Mouse (Mus musculus) MEL (cell line): ENCODE data around the gene Col11a2. TPM values are rescaled to one million over a fixed set of nuclear protein-coding genes. Genes with fewer than 3 reads are reported as not detected.

Experiments used
- DNase-seq: peaks from one replicate; pipeline ENCODE4 v3.0.0; 2011; ENCODE audit warnings: low read depth, low spot score
- H3K27ac ChIP-seq: 2 replicates; pipeline ENCODE4 v1.5.1; 2012; ENCODE audit warnings: low read depth, mild to moderate bottlenecking, control low read depth, low read length, moderate library complexity; ENCODE audit not compliant: control insufficient read depth
- H3K27me3 ChIP-seq, 2 experiments: fragments of 150-350 bp in 1 of 2; sonication (generic) in 1 of 2; 2 replicates each; pipeline ENCODE4 v1.6.1; 2012; ENCODE audit warnings: low read length in 2 of 2, mild to moderate bottlenecking in 2 of 2, improper control_type of control experiment in 1 of 2, moderate library complexity in 1 of 2; ENCODE audit not compliant: insufficient read depth in 2 of 2, control insufficient read depth in 1 of 2
- H3K36me3 ChIP-seq, 2 experiments: 2 replicates each; pipeline ENCODE4 v1.6.1; 2012 to 2014; ENCODE audit warnings: low read length in 2 of 2, improper control_type of control experiment in 1 of 2, inconsistent platforms in 1 of 2, mild to moderate bottlenecking in 1 of 2; ENCODE audit not compliant: insufficient read depth in 2 of 2, control insufficient read depth in 1 of 2
- H3K4me1 ChIP-seq, 2 experiments: fragments of 150-350 bp in 1 of 2; sonication (generic) in 1 of 2; 2 replicates each; pipeline ENCODE4 v1.6.1; 2012; ENCODE audit warnings: low read length in 2 of 2, improper control_type of control experiment in 1 of 2, mild to moderate bottlenecking in 1 of 2; ENCODE audit not compliant: insufficient read depth in 2 of 2, control insufficient read depth in 1 of 2
- H3K4me3 ChIP-seq, 2 experiments: fragments of 150-350 bp in 1 of 2; sonication (generic) in 1 of 2; 2 replicates each; pipeline ENCODE4 v1.5.1; 2012; ENCODE audit warnings: low read depth in 2 of 2, low read length in 2 of 2, mild to moderate bottlenecking in 2 of 2, moderate library complexity in 2 of 2, control low read depth in 1 of 2, improper control_type of control experiment in 1 of 2; ENCODE audit not compliant: control insufficient read depth in 1 of 2, insufficient read depth in 1 of 2
- H3K79me2 ChIP-seq: 2 replicates; pipeline ENCODE4 v1.6.1; 2012; ENCODE audit warnings: mild to moderate bottlenecking, low read length, moderate library complexity; ENCODE audit not compliant: control insufficient read depth, poor library complexity, insufficient read depth
- H3K9ac ChIP-seq: 2 replicates; pipeline ENCODE4 v1.6.1; 2012; ENCODE audit warnings: low read depth, mild to moderate bottlenecking, control low read depth, low read length, moderate library complexity; ENCODE audit not compliant: control insufficient read depth, poor library complexity, severe bottlenecking
- H3K9me3 ChIP-seq: fragments of 150-350 bp; sonication (generic); replicated peaks from 2 replicates; pipeline ENCODE4 v1.6.1; 2012; ENCODE audit warnings: mild to moderate bottlenecking, low read length, improper control_type of control experiment, moderate library complexity; ENCODE audit not compliant: insufficient read depth
- BHLHE40 ChIP-seq: IDR thresholded peaks from 2 replicates; pipeline ENCODE4 v1.6.1; 2012; ENCODE audit warnings: low read depth, mild to moderate bottlenecking, inconsistent platforms, low read length, improper control_type of control experiment, borderline replicate concordance
- CHD1 ChIP-seq: IDR thresholded peaks from 2 replicates; pipeline ENCODE4 v1.6.1; 2012; ENCODE audit warnings: low read depth, mild to moderate bottlenecking, inconsistent platforms, low read length, improper control_type of control experiment
- CHD2 ChIP-seq: IDR thresholded peaks from 2 replicates; pipeline ENCODE4 v1.6.1; 2011; ENCODE audit warnings: low read length, improper control_type of control experiment
- CTCF ChIP-seq, 3 experiments: IDR thresholded peaks in 2 of 3; conservative IDR thresholded peaks in 1 of 3; 2 replicates each; pipeline ENCODE4 v1.5.1; 2011 to 2012; ENCODE audit warnings: low read length in 3 of 3, low read depth in 2 of 3, mild to moderate bottlenecking in 2 of 3, improper control_type of control experiment in 1 of 3, inconsistent platforms in 1 of 3, mixed read lengths in 1 of 3, moderate library complexity in 1 of 3; ENCODE audit not compliant: control insufficient read depth in 1 of 3, insufficient read depth in 1 of 3, poor library complexity in 1 of 3, severe bottlenecking in 1 of 3
- ELF1 ChIP-seq: IDR thresholded peaks from 2 replicates; pipeline ENCODE4 v1.6.1; 2014; ENCODE audit warnings: low read depth, mild to moderate bottlenecking, inconsistent platforms, low read length, improper control_type of control experiment, moderate library complexity
- EP300 ChIP-seq, 2 experiments: IDR thresholded peaks; 2 replicates each; pipeline ENCODE4 v1.6.1; 2011; ENCODE audit warnings: improper control_type of control experiment in 2 of 2, low read length in 2 of 2, low read depth in 1 of 2, mild to moderate bottlenecking in 1 of 2
- ETS1 ChIP-seq: IDR thresholded peaks from 2 replicates; pipeline ENCODE4 v1.6.1; 2012; ENCODE audit warnings: low read depth, mild to moderate bottlenecking, inconsistent platforms, low read length, improper control_type of control experiment, moderate library complexity
- GABPA ChIP-seq: IDR thresholded peaks from 2 replicates; pipeline ENCODE4 v1.6.1; 2012; ENCODE audit warnings: low read depth, mild to moderate bottlenecking, inconsistent platforms, low read length, improper control_type of control experiment, moderate library complexity
- GATA1 ChIP-seq: IDR thresholded peaks from 2 replicates; pipeline ENCODE4 v1.6.1; 2011; ENCODE audit warnings: low read depth, low read length, improper control_type of control experiment
- HCFC1 ChIP-seq: IDR thresholded peaks from 2 replicates; pipeline ENCODE4 v1.6.1; 2012; ENCODE audit warnings: low read depth, mild to moderate bottlenecking, inconsistent platforms, low read length, improper control_type of control experiment, moderate library complexity
- KAT2A ChIP-seq: conservative IDR thresholded peaks from 2 replicates; pipeline ENCODE4 v1.6.1; 2012; ENCODE audit warnings: low read depth, low read length, improper control_type of control experiment, inconsistent platforms
- MAX ChIP-seq: IDR thresholded peaks from 2 replicates; pipeline ENCODE4 v1.6.1; 2011; ENCODE audit warnings: low read length, improper control_type of control experiment
- MAZ ChIP-seq: IDR thresholded peaks from 2 replicates; pipeline ENCODE4 v1.6.1; 2012; ENCODE audit warnings: low read depth, mild to moderate bottlenecking, inconsistent platforms, low read length, improper control_type of control experiment
- MXI1 ChIP-seq: IDR thresholded peaks from 2 replicates; pipeline ENCODE4 v1.6.1; 2011; ENCODE audit warnings: mild to moderate bottlenecking, low read depth, low read length, improper control_type of control experiment
- MYB ChIP-seq: IDR thresholded peaks from 2 replicates; pipeline ENCODE4 v1.6.1; 2011; ENCODE audit warnings: mild to moderate bottlenecking, low read depth, low read length, improper control_type of control experiment
- NELFE ChIP-seq: IDR thresholded peaks from 2 replicates; pipeline ENCODE4 v1.6.1; 2011; ENCODE audit warnings: low read depth, low read length, improper control_type of control experiment
- NRF1 ChIP-seq: IDR thresholded peaks from 2 replicates; pipeline ENCODE4 v1.6.1; 2014; ENCODE audit warnings: low read depth, mild to moderate bottlenecking, inconsistent platforms, low read length, improper control_type of control experiment, moderate library complexity; ENCODE audit not compliant: poor library complexity, insufficient read depth, severe bottlenecking
- POLR2A ChIP-seq, 2 experiments: IDR thresholded peaks; 2 replicates each; pipeline ENCODE4 v1.6.1; 2011 to 2012; ENCODE audit warnings: low read length in 2 of 2, mild to moderate bottlenecking in 2 of 2, control low read depth in 1 of 2, improper control_type of control experiment in 1 of 2, low read depth in 1 of 2, moderate library complexity in 1 of 2; ENCODE audit not compliant: control insufficient read depth in 1 of 2, insufficient read depth in 1 of 2, poor library complexity in 1 of 2
- POLR2AphosphoS2 ChIP-seq: IDR thresholded peaks from 2 replicates; pipeline ENCODE4 v1.6.1; 2011; ENCODE audit warnings: low read length, improper control_type of control experiment
- RAD21 ChIP-seq: IDR thresholded peaks from 2 replicates; pipeline ENCODE4 v1.6.1; 2011; ENCODE audit warnings: mild to moderate bottlenecking, low read depth, low read length, improper control_type of control experiment
- RCOR1 ChIP-seq: IDR thresholded peaks from 2 replicates; pipeline ENCODE4 v1.6.1; 2012; ENCODE audit warnings: low read depth, mild to moderate bottlenecking, inconsistent platforms, low read length, improper control_type of control experiment
- SIN3A ChIP-seq: IDR thresholded peaks from 2 replicates; pipeline ENCODE4 v1.6.1; 2012; ENCODE audit warnings: low read length, improper control_type of control experiment, inconsistent platforms
- SMC3 ChIP-seq: IDR thresholded peaks from 2 replicates; pipeline ENCODE4 v1.6.1; 2011; ENCODE audit warnings: low read depth, low read length, improper control_type of control experiment
- TAL1 ChIP-seq: IDR thresholded peaks from 2 replicates; pipeline ENCODE4 v1.6.1; 2012; ENCODE audit warnings: mild to moderate bottlenecking, inconsistent platforms, low read length, moderate library complexity, mixed read lengths
- TBP ChIP-seq: IDR thresholded peaks from 2 replicates; pipeline ENCODE4 v1.8.0; 2011; ENCODE audit warnings: low read depth, low read length, improper control_type of control experiment
- TCF12 ChIP-seq: IDR thresholded peaks from 2 replicates; pipeline ENCODE4 v1.6.1; 2014; ENCODE audit warnings: low read depth, mild to moderate bottlenecking, inconsistent platforms, low read length, improper control_type of control experiment, moderate library complexity
- USF1 ChIP-seq: IDR thresholded peaks from 2 replicates; pipeline ENCODE4 v1.6.1; 2014; ENCODE audit warnings: low read depth, mild to moderate bottlenecking, inconsistent platforms, low read length, improper control_type of control experiment, moderate library complexity
- USF2 ChIP-seq, 2 experiments: IDR thresholded peaks; 2 replicates each; pipeline ENCODE4 v1.6.1; 2011 to 2012; ENCODE audit warnings: improper control_type of control experiment in 2 of 2, low read length in 2 of 2, borderline replicate concordance in 1 of 2, inconsistent platforms in 1 of 2, low read depth in 1 of 2, mild to moderate bottlenecking in 1 of 2; ENCODE audit not compliant: insufficient read depth in 1 of 2
- ZC3H11A ChIP-seq: IDR thresholded peaks from 2 replicates; pipeline ENCODE4 v1.6.1; 2012; ENCODE audit warnings: low read depth, mild to moderate bottlenecking, inconsistent platforms, low read length, improper control_type of control experiment
- ZKSCAN1 ChIP-seq: IDR thresholded peaks from 2 replicates; pipeline ENCODE4 v1.6.1; 2012; ENCODE audit warnings: low read depth, mild to moderate bottlenecking, inconsistent platforms, low read length, improper control_type of control experiment, moderate library complexity
- ZNF384 ChIP-seq: IDR thresholded peaks from 2 replicates; pipeline ENCODE4 v1.6.1; 2012; ENCODE audit warnings: low read depth, mild to moderate bottlenecking, inconsistent platforms, low read length, improper control_type of control experiment
- polyA plus RNA-seq, 2 experiments: library from polyadenylated mRNA; stranded (reverse) in 1 of 2; unstranded in 1 of 2; fragments of >175 nt in 1 of 2; fragments of >200 nt in 1 of 2; gene quantifications; 2 replicates each; pipeline versions ENCODE4 v1.2.1 to v1.2.4; 2012; ENCODE audit warnings: low replicate concordance in 2 of 2, low read depth in 1 of 2; ENCODE audit not compliant: insufficient read length in 2 of 2, insufficient read depth in 1 of 2, missing spikeins in 1 of 2
- total RNA-seq: library from RNA; depleted of rRNA; stranded (reverse); fragments of 300-350 nt; gene quantifications from 2 replicates; pipeline ENCODE4 v1.2.3, GENCODE M21; 2012

The Col11a2 gene
- total and polyA plus RNA-seq, 3 experiments: 4.6 to 14.5 TPM; not detected in 1

DNA sequence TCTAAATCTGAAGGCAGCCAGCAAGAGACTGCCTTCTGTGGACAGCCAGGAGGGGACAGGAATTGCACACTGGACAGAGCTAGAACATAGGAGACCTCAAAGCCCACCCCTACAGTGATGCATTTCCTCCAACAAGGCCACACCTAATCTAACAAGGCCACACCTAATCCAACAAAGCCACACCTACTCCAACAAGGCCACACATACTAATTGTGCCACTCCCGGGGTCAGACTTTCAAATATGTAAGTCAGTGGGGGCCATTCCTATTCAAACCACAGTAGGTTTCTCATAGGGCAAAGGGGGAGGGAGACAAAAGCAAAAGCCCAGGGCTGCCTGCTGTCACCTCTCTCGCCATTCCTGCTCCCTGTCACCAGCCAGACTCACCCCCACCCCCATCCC lies 48.1 kb downstream of the Col11a2 start:
- no peak overlapping the region; a peak in 1 of 4 replicates for H3K4me3 ChIP-seq
- H3K27ac ChIP-seq: peak overlapping the region; percentile 67
- H3K36me3 ChIP-seq: peaks cover 0 to 6% of the 10 kb centered on the region in 2 experiments; a peak in 2 of 4 replicates
- H3K9me3 ChIP-seq: no peaks in the 10 kb centered on the region
- DNase-seq: peak; percentile 66
- no peak overlapping the region; the same call in 1 of the 2 replicates for H3K9ac ChIP-seq
- H3K79me2 ChIP-seq: no peaks in the 10 kb centered on the region; the same call in 1 of the 2 replicates
- no peak for TF ChIP-seq USF1
- no peak for TF ChIP-seq TAL1
- TF ChIP-seq ELF1: no peak
- TF ChIP-seq GABPA: no peak
- no peak for TF ChIP-seq CTCF (IDR thresholded peaks at IDR 0.05 in 2 of 3, conservative IDR thresholded peaks at IDR 0.05 in 1 of 3; ENCODE audit: control insufficient read depth in 1 of 3, insufficient read depth in 1 of 3, low read depth in 2 of 3, low read length in 3 of 3, poor library complexity in 1 of 3, severe bottlenecking in 1 of 3)
- TF ChIP-seq BHLHE40: no peak
- TF ChIP-seq MAZ: no peak
- no peak for TF ChIP-seq NRF1
- no peak for TF ChIP-seq CHD2
- no peak for TF ChIP-seq USF2 (IDR thresholded peaks at IDR 0.05; ENCODE audit: borderline replicate concordance in 1 of 2, insufficient read depth in 1 of 2, low read depth in 1 of 2, low read length in 2 of 2)
- TF ChIP-seq ZC3H11A: no peak
- no peak for TF ChIP-seq POLR2AphosphoS2
- no peak for TF ChIP-seq TBP
- TF ChIP-seq TCF12: no peak
- TF ChIP-seq SMC3: no peak
- TF ChIP-seq ZNF384: no peak
- peaks cover 7 to 19% of the 10 kb centered on the region in 2 experiments for H3K4me1 ChIP-seq
- no peaks in the 10 kb centered on the region for H3K27me3 ChIP-seq

DNA sequence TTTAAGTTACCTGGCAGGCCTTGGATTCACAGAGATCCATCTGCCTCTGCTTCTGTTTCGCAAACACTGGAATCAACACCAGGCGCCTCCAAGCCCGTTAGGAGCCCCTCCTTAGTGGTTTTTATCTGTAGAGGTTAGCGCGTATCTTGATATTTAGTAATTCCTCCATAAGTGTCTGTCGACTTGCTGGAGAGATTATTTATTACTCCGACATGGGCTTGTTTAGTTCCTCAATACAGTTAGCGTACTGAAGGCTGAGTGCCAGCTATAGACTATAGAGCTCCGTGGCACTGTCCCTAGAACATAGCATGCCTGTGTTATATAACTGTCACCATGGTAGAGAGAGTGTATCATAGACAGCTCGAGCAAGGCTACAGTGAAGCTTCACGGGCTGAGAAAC lies 48.9 kb downstream of the Col11a2 start:
- peak overlapping the region; percentile 96 for H3K27ac ChIP-seq
- peak; percentile 80 to 86 for TF ChIP-seq EP300 (IDR thresholded peaks at IDR 0.05; ENCODE audit: low read depth in 1 of 2, low read length in 2 of 2)
- TF ChIP-seq TCF12: peak; percentile 74
- peak; percentile 77; the same call in 1 of the 2 replicates for TF ChIP-seq TBP
- 0 out of 2 replicates have a peak, but pooled peaks have one; percentile 46 for TF ChIP-seq CHD1
- TF ChIP-seq POLR2A (IDR thresholded peaks at IDR 0.05; ENCODE audit: control insufficient read depth in 1 of 2, insufficient read depth in 1 of 2, low read depth in 1 of 2, low read length in 2 of 2, poor library complexity in 1 of 2): peak in 1 of 2 experiments; percentile 50; a peak in 2 of 4 replicates
- TF ChIP-seq ETS1: peak; percentile 85
- no peak for TF ChIP-seq ZC3H11A
- peak; percentile 85 for TF ChIP-seq MAZ
- TF ChIP-seq TAL1: no peak
- peak; percentile 44; the same call in 1 of the 2 replicates for TF ChIP-seq KAT2A
- peak; percentile 66 for TF ChIP-seq MYB
- TF ChIP-seq ZKSCAN1: no peak
- TF ChIP-seq SIN3A: peak; percentile 89
- no peak for TF ChIP-seq RAD21
- TF ChIP-seq MXI1: peak; percentile 80
- peak; percentile 77 for TF ChIP-seq MAX
- TF ChIP-seq ELF1: 0 out of 2 replicates have a peak, but pooled peaks have one; percentile 9
- peak; percentile 64 for TF ChIP-seq RCOR1
- TF ChIP-seq NELFE: peak; percentile 70
- TF ChIP-seq ZNF384: peak; percentile 46
- peak; percentile 54; the same call in 1 of the 2 replicates for TF ChIP-seq BHLHE40
- peak; percentile 89 for TF ChIP-seq GATA1
- TF ChIP-seq HCFC1: peak; percentile 56; the same call in 1 of the 2 replicates

More for the DNA sequence above, 48.9 kb downstream of the Col11a2 start:
- Histone ChIP-seq H3K9ac (peak overlapping the region; percentile 74), H3K36me3 (peaks cover 0 to 6% of the 10 kb centered on the region in 2 experiments; a peak in 2 of 4 replicates), H3K79me2 (no peaks in the 10 kb centered on the region; the same call in 1 of the 2 replicates), H3K4me3 (peak overlapping the region; percentile 52 to 69), H3K9me3 (no peaks in the 10 kb centered on the region), H3K27me3 (no peaks in the 10 kb centered on the region), H3K4me1 (peaks cover 7 to 21% of the 10 kb centered on the region in 2 experiments)
- DNase-seq: peak; percentile 89
